Mouse (Mus musculus): Measurements from ENCODE around the gene Hesx1.
"Not testable (repeated sequence)": the region's sequence is repeated elsewhere in the genome, so short reads cannot be mapped to it uniquely, and the experiment has no call there.

Gene Hesx1

DNA sequence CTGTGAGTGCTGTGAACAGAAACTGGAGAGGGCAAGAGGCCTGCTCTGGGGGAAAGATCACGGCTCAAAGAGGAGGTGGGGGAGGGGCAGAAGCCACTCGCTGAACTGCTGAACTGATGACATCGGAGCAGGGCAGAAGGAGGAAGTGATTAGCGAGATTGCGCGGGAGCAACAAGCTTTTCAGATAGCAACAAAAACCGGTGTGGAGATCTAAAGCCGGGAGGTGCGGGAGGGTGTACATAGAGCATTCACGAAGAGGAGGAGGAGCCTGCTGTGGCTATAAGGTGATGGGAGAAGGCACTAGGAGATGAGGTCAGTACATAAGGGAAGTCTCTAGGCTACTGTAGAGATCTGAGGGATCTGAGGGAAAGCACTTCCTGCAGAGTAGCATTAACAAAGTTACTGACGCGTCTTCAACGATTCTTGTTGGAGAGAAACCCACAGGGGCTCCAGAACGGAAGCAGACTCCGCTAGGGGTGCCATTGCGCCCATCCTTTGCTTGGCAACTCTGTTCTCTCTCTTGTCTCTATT lies at the start of gene Hesx1:
TSS of gene Hesx1 (plus strand) at position 206 of the 531 bp plus-strand sequence.
- in situ Hi-C loops (cut with MboI, MseI), result loop anchor here (25.0 kb wide), 1 partner anchor 307 kb away; the partner anchor contains the start of gene Dnah12

DNA sequence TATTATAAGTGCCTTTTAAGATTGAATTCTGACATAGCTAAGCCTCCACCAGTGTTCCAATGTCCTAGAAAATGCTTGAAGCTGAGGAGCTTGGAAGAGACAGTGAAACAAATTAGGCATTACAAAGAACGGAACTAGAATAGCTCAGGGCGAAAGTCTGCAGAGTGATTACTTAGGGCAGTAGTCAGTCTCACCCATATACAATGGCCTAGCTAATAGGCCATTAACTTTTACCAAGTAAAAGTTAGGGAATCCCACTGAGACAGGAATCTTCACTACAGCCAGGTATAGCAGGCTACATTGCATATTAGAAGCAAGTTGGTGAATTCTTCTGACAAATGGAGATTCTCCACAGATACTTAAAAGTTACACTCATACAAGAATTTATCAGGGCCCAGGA lies 38.1 kb upstream of the Hesx1 start:
- in situ Hi-C loops (cut with MboI, MseI), result not testable (repeated sequence)

DNA sequence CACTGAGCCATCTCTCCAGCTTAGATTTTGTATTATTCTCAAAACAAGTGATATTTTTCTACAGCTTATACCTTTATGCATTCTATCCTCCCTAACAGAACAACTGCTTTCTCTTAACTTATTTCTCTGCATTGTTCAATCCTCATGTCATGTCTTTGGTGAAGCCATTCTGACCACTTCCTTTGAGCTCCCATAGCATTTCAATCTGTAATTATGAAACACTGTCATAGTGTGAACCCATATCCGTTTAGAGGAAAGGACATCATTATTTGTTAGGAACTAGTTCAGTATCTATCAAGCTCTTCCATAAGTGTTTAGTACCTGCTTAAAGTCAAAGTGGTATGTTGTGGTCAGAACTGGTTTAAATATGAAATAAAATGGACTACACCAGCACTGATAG lies 33.7 kb upstream of the Hesx1 start:
- in situ Hi-C loops (cut with MboI, MseI), result no loop called here

DNA sequence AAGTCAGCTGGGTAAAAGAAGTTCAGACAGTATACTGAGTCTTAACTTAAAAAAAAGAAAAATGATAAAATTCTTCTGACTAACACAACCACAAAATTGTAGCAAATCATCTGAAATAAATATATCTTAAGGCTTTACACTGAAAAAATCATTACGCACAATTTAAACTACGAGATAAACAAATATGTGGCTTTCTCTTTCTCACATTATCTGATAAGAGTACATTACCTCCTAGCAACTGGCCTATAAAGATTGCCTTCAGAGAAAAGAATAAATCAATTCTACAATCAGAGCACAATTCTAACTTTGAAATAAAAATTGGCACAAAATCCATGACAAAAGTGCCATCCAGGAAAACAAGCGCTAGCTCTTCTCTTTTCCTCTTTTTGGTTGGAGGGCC lies 25.1 kb upstream of the Hesx1 start:
- in situ Hi-C loops (cut with MboI, MseI), result no loop called here

DNA sequence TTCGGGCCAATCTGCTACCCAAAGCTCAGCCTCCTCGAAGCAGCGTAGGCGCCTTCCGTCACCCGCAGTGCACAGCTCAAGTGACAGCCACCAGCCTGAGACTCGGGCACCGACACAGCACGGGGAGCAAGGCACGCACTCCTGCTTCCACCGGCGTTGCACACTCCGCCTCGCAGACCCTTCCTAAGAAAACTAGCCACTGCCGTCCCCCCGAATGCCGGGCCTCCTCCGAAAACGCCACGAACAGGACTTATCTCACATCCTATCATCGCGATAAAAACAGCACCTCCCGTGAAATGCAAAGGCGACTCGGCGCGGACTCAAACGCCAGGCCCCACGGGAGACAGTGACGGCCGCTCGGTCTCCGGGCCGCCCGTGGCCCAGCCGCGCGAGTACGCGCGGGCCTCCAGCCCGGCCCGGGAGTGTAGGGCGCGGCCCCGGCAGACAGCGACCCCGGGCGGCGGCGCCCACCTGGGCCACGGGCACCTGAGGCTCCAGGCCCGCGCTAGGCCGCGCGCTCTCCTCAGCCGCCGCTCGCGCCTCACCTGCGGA lies 24.3 kb upstream of the Hesx1 start:
- in situ Hi-C loops (cut with MboI, MseI), result no loop called here

DNA sequence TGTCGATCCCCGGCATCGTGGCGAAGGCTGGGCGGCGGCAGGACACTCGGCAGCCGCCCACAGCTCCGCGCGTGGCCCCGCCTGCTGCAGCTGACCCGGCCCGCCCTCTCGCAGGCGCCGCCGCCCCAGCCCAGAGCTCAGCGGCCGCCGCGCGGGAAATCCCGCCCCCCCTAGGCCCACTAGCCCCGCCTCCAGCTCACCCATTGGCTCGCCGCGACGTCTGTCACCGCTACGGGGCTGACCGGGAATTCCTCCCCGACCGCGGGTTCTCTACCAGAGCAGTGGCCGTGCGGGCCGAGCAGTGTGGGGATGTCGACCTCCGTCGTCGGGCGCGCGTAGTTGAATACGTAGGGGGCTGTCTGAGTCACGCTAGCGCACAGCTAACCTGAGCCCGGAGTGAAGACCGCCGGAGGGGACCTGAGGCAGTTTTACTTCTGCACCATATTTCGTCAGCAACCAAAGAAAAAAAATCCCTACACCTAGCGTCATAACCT lies 23.7 kb upstream of the Hesx1 start:
- in situ Hi-C loops (cut with MboI, MseI), result no loop called here

DNA sequence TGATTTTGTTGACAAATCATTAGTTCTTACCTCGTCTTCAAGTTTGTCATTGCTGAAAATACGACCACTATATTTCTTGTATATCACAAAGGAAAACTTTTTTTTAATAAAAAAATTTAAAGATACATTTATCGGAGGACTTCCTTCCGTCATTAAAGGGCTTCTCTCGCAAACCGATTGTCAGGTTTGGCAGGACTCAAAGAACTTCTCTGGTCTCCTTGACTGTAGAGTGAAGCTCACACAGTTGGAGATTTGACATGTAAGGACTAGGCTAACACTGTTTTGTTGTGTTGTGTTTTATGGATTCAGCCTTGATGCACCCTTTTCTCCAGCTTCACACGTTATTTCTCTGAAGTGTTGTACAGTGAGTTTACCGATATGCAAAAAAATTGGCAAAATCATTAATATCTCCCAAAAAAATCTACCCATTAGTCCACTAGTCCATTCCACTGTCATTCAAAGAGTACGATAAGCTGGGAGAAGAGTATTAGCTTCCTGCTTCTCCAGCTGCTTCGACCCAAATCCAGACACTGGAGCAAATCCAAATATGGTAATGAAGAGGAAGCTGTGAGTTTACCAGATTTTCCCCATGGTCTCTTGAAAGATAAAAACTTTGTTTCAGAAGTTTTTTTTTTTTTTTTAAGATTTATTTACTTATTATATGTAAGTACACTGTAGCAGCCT lies 23.0 kb upstream of the Hesx1 start, which contains the start of gene Appl1:
TSS of gene Appl1 (minus strand) at position 127 of the 684 bp plus-strand sequence.
- in situ Hi-C loops (cut with MboI, MseI), result no loop called here

DNA sequence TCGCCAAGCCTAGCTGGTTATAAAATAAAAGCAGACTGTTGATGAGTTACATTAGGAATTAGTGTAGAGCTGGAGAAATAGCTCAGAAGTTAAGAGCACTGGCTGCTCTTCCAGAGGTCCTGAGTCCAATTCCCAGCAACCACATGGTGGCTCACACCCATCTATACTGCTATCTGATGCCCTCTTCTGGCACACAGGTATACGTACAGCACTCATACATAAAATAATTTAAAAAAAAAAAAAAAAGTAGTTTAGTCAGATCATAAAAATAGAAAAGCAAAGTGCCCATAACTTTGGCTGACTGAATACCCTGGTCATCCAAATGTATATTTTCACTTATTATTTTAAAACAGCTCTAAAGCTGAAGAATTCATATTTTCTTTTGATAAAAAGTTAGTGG lies 21.1 kb upstream of the Hesx1 start:
- in situ Hi-C loops (cut with MboI, MseI), result no loop called here

DNA sequence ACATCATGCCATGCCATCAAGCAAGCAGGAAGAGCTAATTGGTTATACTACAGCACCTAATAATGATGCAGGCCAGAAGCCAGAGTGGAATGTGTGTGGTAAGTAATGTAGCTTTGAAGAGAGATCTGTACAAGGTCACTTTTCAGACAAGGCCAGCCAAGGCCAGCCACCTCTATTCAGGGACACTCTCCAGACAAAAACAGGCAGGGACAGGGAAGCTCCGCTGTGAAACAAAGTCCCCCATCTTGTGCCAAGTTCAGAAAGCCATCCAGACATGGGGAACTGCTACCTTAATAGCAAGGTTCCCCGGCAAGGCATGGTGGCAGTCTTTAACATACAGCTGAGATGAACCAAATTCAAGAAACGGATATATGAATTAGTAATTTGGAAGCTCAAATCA lies 18.7 kb upstream of the Hesx1 start:
- in situ Hi-C loops (cut with MboI, MseI), result loop anchor here (25.0 kb wide), 1 partner anchor 288 kb away; the partner anchor contains the start of gene Dnah12

DNA sequence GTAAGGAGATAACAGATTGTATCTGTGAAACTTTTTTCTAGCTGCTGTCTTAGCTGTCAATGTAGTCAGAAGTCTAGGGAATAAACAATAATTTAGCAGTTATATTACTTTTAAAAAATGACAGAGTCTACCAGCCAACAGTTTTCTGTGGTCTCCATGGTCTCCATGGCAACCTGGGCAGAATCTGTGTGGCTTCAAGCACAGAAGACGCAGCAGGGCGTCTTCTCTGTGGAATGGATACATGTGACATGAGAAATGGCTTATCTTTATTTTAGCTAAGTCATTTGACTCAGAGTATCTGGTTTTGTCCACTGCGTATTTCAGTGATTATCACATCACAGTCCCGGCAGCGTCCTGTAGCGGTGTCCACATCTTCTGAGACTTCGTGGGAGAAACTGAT lies 18.0 kb upstream of the Hesx1 start:
- in situ Hi-C loops (cut with MboI, MseI), result loop anchor here (25.0 kb wide), 1 partner anchor 289 kb away; the partner anchor contains the start of gene Dnah12

DNA sequence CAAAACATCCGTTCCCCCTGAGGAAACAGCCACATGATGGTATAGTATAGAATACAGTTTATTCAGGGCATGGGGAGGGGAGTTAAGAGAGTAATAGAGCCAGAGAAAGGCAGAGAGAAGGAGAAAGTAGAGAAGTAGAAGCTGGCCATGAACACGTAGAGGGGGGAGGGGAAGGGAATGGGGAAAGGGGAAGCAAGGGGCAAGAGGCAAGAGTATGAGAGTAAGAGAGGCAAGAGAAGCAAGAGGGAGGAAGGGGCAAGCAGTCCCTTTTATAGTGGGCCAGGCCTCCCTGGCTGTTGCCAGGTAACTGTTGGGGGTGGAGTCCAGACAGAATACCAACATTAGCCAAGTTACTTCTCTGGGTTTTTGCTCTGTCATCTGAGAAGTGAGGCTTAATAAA lies 16.7 kb upstream of the Hesx1 start:
- in situ Hi-C loops (cut with MboI, MseI), result loop anchor here (25.0 kb wide), 1 partner anchor 290 kb away; the partner anchor contains the start of gene Dnah12

DNA sequence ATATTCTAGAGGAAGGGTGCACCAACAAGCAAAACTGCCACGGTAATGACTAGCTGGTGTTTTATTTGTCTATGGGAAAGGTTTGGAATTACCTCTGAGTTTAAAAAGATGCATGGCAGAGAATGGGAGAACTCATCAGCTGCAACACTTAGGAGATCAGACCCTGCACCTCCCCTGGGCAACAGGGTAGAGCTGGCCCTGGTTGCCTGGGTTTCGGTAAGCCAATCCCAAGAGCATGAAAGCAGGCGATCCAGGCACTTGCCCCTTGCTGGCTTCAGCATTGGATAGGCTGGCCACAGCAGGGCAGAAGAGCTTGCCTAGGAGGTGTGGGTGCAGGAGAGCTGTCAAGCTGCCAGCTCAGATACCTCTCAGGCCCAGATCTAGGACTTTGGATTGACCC lies 14.4 kb upstream of the Hesx1 start:
- in situ Hi-C loops (cut with MboI, MseI), result loop anchor here (25.0 kb wide), 1 partner anchor 293 kb away; the partner anchor contains the start of gene Dnah12

DNA sequence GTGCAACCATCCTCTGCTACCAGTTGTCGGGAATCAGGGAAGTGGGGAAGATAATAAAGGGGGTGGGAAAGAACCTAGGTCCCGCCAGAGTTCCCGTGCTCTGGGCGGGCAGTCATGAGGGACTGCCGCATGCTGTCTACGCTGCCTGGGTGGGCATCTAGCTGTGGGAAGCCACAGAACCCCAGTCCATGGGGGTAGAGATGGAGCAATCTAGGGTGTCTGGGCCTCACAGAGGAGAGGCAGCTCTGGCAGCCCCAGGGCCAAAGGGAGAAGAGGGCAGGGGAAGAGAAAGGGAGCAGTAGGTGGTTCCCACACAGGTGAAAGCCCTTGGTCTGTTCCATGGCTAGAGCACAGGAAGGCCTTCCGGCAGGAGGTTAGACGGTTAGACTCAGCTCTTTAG lies 13.2 kb upstream of the Hesx1 start:
- in situ Hi-C loops (cut with MboI, MseI), result loop anchor here (25.0 kb wide), 1 partner anchor 294 kb away; the partner anchor contains the start of gene Dnah12

DNA sequence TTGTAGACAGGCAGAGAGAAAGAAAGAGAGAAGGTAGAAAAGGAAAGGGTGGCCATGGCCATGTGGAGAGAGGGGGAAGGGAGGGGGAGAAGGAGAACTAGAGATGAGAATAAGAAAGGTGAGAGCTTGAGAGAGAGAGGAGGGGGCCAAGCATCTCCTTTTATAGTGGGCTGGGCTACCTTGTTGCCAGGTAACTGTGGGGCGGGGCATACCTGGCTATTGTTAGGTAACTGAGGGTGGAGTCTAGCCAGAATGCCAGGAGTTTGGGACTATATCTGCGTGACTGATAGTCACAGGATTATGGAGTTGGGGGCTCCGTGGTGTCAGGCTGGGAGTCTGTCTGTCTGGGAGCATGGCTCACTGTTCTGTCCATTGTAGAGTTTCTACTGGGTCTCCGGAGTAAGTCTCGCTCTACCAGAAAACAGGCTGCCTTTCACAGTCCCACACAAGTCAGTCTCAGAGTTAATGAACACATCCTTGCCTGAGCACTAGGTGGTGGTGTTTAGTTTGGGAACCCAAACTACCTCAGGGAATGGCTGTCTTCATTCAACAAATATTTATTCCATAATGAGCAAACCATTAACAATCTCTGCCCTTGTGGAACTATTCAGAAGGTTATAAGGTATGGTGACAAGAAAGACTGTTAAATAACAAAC lies 12.6 kb upstream of the Hesx1 start:
- in situ Hi-C loops (cut with MboI, MseI), result loop anchor here (25.0 kb wide), 1 partner anchor 294 kb away; the partner anchor contains the start of gene Dnah12

DNA sequence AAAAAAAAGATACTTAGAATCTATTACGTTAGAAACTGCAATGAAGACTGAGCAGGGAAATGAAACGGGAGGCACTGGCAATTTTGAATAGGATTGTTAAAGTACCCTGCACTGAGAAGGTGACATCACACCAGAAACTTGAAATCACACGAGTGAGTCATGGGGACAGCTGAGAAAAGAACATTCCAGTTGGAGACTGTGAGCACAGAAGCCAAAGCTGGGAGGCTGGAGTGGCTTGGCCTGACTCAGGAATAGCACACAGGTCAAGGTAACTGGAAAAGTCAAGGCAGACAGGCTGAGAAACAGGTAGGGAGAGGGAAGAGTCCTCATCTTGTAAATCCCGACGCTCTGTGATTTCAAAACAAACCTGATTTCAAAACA lies 12.1 kb upstream of the Hesx1 start:
- in situ Hi-C loops (cut with MboI, MseI), result loop anchor here (25.0 kb wide), 1 partner anchor 295 kb away; the partner anchor contains the start of gene Dnah12

DNA sequence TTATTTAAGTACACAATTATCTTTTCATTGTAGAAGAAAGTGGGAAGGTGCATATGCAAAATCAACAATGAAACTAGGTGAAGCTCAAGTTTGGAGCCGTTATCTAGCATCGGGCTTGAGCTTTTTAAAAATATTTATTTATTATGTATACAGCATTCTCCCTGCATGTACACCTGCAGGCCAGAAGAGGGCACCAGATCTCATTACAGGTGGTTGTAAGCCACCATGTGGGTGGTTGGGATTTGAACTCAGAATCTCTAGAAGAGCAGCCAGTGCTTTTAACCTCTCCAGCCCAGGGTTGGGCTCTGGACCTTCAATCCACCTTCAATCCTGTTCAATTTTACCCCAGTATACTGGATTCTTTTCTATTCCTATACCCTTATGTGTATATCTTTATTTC lies 5.5 kb upstream of the Hesx1 start:
- in situ Hi-C loops (cut with MboI, MseI), result loop anchor here (25.0 kb wide), 1 partner anchor 301 kb away; the partner anchor contains the start of gene Dnah12

DNA sequence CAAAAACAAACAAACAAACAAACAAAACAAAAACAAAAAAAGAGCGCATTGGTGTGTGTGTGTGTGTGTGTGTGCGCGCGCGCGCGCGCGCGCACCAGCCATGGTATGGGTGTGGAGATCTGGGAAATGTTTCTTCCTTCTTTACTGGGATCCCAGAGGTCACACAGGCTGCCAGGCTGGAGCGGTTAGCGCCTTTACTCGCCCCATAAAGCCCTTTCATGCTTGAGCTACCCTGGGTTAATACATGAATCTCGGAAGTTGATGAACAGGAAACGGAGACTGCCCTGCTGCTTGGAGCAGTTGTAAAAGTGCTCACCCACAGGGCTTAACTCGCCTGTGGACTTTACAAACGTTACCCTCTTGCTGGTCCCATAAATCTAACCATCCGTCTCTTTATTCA lies 2.6 kb upstream of the Hesx1 start:
- in situ Hi-C loops (cut with MboI, MseI), result loop anchor here (25.0 kb wide), 1 partner anchor 304 kb away; the partner anchor contains the start of gene Dnah12

DNA sequence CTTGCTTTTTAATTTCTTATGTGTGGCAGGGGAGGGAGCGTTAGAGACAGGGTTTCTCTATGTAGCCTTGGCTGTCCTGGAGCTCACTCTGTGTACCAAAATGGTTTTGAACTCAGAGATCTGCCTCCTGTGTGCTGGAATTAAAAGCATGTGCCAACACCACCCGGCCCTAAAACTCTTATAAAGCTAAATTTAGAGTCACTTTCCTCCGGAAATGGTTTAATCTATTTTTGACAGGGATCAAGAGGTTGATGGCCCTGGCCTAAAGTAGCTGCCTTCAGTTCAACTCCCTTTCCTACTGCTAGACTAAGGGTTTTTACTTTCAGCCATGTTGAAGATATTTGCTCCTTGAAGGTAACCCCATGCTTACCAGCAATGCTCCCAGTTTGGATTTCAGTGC lies 789 bp upstream of the Hesx1 start:
- in situ Hi-C loops (cut with MboI, MseI), result loop anchor here (25.0 kb wide), 1 partner anchor 306 kb away; the partner anchor contains the start of gene Dnah12

DNA sequence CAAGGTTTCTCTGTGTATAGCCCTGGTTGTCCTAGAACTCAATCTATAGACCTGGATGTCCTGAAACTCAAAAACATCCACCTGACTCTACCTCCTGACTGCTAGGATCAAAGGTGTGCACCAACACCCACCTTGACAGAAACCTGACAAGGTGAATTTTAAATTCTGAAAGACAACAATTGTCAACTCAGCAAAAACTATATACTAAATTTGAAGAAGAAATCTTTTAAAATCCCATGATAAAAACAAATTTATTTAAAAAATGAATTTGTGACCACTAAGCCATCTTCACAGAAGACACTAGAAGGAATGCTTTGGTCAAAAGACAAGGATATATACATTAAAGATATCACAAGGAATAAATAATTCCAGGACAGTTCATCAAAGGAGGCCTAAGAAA lies 2.0 kb downstream of the Hesx1 start:
- in situ Hi-C loops (cut with MboI, MseI), result loop anchor here (25.0 kb wide), 1 partner anchor 309 kb away; the partner anchor contains the start of gene Dnah12

DNA sequence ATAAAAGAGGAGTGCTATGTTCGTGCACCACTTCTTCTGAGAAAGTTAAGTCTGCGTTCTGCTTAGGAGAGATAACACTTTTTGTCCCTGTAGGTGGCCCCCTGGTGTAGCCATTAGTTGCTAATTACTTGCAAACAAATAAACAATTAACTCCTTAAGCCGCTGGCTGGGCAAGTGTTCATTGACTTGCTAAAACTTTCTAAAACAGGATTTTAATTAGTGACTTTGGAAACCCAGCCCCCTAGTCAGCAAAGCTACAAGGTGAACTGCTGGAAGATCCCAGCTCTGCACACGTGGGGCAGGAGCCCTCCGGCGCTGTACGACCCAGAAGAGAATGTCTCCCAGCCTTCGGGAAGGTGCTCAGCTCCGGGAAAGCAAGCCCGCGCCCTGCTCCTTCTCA lies 6.2 kb downstream of the Hesx1 start:
- in situ Hi-C loops (cut with MboI, MseI), result loop anchor here (10.0 kb wide), 1 partner anchor 174 kb away; no protein-coding TSS in a partner anchor

DNA sequence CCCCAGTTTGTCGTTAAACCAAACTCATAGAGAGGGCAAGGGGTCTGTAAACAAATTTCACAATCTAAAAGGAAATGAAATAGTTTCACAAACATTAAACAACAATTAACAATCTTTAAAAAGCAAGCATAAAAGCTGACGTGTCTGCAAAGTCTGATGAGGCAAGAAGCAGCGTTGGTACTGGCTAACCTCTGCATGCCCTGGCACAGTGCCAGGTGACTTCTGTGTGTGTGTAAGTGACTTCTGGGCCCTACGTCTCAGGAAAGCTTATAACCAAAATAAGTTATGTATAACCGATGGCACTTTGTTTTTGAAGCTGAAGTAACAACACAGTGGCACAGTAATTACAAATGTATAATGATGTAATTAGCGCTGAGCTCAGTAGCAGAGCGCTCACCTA lies 10.7 kb downstream of the Hesx1 start:
- in situ Hi-C loops (cut with MboI, MseI), result loop anchor here (10.0 kb wide), 1 partner anchor 170 kb away; no protein-coding TSS in a partner anchor

Measured in T-helper 2 cell (primary cell).